Mouse (Mus musculus): ENCODE data around the gene Coq10b.

Coq10b gene

DNA sequence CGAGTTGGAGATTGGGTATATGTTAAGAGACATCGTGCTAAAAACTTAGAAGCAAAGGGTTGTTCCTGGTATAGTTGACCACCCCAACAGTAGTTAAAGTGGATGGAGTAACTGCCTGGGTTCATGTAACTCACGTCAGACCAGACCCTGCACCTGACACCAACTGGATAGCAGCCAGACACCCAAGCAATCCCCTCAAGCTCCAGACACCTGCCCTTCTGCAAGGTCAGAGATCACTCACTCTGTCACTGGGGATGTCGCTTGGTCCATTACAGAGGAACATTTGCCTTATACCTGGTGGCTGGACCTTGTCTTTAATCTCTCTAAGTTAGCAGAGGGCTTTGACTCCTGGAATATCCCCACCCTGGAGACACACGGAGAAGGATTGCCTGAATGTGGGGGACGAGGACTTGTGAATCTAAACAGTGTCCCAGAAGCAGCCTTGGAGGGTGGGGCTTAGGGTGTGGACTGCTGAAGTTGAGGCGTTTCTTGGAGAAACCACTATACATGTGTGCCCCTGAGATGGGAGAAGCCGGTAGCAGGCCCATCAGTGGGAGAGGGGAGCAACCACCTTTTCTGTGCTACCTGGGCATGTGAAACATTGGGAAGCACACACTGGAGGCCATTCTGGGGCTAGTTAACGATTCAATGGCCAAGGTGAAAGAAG is 54.5 kb downstream of the Coq10b start:
- DNase-seq (ENCODE audit: low read depth, low spot score) = no peak

DNA sequence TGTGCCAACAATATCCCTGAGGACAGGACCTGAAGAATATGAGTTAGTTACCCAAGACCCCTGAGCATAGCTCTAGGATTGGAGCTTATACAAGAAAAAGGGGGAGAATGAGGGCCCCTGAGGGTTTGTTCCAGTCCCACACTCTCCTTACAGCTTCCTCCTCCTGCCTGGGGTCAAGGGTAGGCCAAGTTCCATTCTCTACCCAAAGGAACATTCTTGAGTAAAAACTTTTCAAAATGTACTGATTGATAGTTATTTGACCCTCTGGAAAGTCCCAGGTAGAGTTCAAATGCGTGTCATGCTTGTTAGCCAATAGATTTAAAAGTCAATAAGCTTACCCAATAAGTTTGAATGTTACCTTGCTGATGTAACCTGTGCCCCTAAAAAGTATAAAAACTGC is 55.1 kb downstream of the Coq10b start:
- DNase-seq (ENCODE audit: low read depth, low spot score) = no peak

GRCm38 (mm10) chr1:55108473-55108872 is 55.9 kb downstream of the Coq10b start:
- no peak for DNase-seq (ENCODE audit: low read depth, low spot score)

- DNase-seq (ENCODE audit: low read depth, low spot score) = no peak
These were observed 56.6 kb downstream of the Coq10b start for GRCm38 (mm10) chr1:55109066-55109766.
